Mouse (Mus musculus) ES-Bruce4 (cell line): ENCODE measurements around the gene Top2b. TPM values are rescaled to one million over a fixed set of nuclear protein-coding genes. Genes with fewer than 3 reads are reported as not detected.

Experiments used
- H3K27ac ChIP-seq: 2 replicates; pipeline ENCODE4 v1.5.1; 2012; ENCODE audit warnings: low read length, inconsistent platforms; ENCODE audit not compliant: insufficient read depth
- H3K27me3 ChIP-seq: 2 replicates; pipeline ENCODE4 v1.6.1; 2012; ENCODE audit warnings: mild to moderate bottlenecking, low read length, inconsistent platforms; ENCODE audit not compliant: control insufficient read depth, poor library complexity, insufficient read depth, severe bottlenecking
- H3K36me3 ChIP-seq: 2 replicates; pipeline ENCODE4 v1.6.1; 2012; ENCODE audit warnings: inconsistent platforms, mild to moderate bottlenecking, low read length, moderate library complexity; ENCODE audit not compliant: control insufficient read depth, poor library complexity, insufficient read depth, severe bottlenecking
- H3K4me1 ChIP-seq: one replicate; pipeline ENCODE4 v1.8.1; 2011; ENCODE audit warnings: low read length; ENCODE audit not compliant: control insufficient read depth, insufficient read depth
- H3K4me3 ChIP-seq: 2 replicates; pipeline ENCODE4 v1.5.1; 2011; ENCODE audit warnings: low read depth, mild to moderate bottlenecking, low read length
- H3K9ac ChIP-seq: 2 replicates; pipeline ENCODE4 v1.6.1; 2012; ENCODE audit warnings: low read depth, mild to moderate bottlenecking, inconsistent platforms; ENCODE audit not compliant: poor library complexity, severe bottlenecking
- H3K9me3 ChIP-seq: replicated peaks from 2 replicates; pipeline ENCODE4 v1.6.1; 2012; ENCODE audit warnings: mild to moderate bottlenecking, low read length, inconsistent platforms; ENCODE audit not compliant: control insufficient read depth, poor library complexity, insufficient read depth, severe bottlenecking
- CTCF ChIP-seq: IDR thresholded peaks from one replicate; pipeline ENCODE4 v1.8.1; 2011; ENCODE audit warnings: low read depth, low read length
- EP300 ChIP-seq: IDR thresholded peaks from 2 replicates; pipeline ENCODE4 v1.6.1; 2011; ENCODE audit warnings: low read depth, low read length; ENCODE audit not compliant: insufficient read depth
- POLR2A ChIP-seq: IDR thresholded peaks from one replicate; pipeline ENCODE4 v1.8.1; 2011; ENCODE audit warnings: low read length; ENCODE audit not compliant: insufficient read depth
- polyA plus RNA-seq: library from polyadenylated mRNA; stranded (reverse); fragments of >200 nt; gene quantifications from 2 replicates; pipeline ENCODE4 v1.2.4, GENCODE M21; 2011; ENCODE audit warnings: low read depth; ENCODE audit not compliant: missing spikeins, insufficient read depth, insufficient read length

Gene Top2b
- 112 and 122 TPM in 2 replicates for polyA plus RNA-seq

DNA sequence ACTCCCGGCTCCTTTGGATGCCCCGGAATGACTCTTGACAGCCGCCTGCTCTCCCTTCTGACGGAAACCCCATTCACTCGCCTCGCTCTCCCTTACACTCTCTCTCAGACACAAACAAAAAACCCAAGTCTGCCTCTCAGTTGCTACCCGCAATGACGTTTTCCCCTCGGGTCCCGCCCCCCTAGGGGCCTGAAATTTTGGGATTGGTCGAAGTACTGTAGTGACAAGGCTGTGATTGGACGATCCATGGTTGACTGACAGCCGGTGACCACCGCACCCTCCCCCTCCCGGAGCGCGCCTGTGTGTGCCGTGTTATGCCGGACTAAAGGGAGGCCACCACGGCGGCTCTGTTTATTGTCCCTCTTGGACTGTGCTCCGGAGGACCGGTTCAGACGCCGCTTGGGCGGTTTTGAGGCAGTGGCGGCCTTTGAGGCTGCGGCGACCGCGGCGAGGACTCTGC lies at the start of gene Top2b:
Top2b (plus strand) TSS at position 302 of the 460 bp plus-strand sequence.
- Histone ChIP-seq H3K27me3 (no peaks in the 10 kb centered on the region), H3K9ac (peak within 1 kb of the TSS; percentile 76), H3K4me3 (peak within 1 kb of the TSS; percentile 95), H3K4me1 (no peaks in the 10 kb centered on the region), H3K27ac (no peak within 1 kb of the TSS), H3K9me3 (no peaks in the 10 kb centered on the region), H3K36me3 (no peaks in the 10 kb centered on the region)
- TF ChIP-seq EP300, result no peak
- no peak for TF ChIP-seq POLR2A
- no peak for TF ChIP-seq CTCF

DNA sequence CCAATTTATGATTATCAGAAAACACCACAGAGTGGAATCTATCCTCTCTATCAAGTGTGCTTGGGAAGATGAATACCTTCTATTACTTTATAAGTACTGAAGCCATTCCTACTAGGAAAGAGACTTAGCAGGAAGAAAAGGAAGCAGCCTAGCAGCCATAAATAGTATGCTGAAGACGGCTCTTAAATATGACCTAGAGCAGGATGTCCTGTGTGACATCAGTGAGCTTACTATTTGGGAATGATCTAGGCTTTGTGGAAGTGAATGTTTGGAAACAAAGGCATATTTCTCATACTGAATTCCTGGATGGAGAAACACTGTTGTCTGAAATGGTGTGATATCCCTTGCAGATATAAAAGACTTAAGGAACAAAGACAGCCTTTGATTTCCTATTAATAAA lies 48.3 kb upstream of the Top2b start:
- H3K9ac ChIP-seq, result no peak overlapping the region
- TF ChIP-seq POLR2A, result no peak
- no peak for TF ChIP-seq CTCF
- TF ChIP-seq EP300, result no peak

DNA sequence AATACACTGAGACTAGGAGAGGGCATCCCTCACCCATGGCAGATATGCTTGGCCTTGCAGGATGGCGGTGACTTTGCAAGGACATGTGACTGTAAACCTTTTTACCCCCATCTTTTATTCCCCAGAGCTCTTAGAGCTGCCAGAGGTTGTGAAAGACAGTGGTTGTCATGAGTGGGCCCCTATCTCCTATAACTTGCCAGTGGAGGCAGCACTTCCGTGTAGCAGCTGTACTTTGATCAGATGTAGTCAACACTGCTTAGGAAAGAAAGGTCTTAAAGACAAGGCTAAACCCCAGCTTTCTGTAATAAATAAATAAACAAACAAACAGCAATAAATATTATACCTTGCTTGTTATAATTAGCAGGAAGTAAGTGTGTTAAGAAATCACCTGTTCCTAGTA lies 45.2 kb upstream of the Top2b start:
- no peak overlapping the region for H3K4me3 ChIP-seq
- no peaks in the 10 kb centered on the region for H3K9me3 ChIP-seq
- H3K4me1 ChIP-seq, result no peaks in the 10 kb centered on the region
- H3K36me3 ChIP-seq, result no peaks in the 10 kb centered on the region
- H3K27ac ChIP-seq, result no peak overlapping the region
- no peak overlapping the region for H3K9ac ChIP-seq
- TF ChIP-seq EP300 (no peak), POLR2A (no peak), CTCF (no peak)
- no peaks in the 10 kb centered on the region for H3K27me3 ChIP-seq

More for the DNA sequence above, 48.3 kb upstream of the Top2b start:
- no peak overlapping the region for H3K27ac ChIP-seq
- no peaks in the 10 kb centered on the region for H3K27me3 ChIP-seq
- no peaks in the 10 kb centered on the region for H3K9me3 ChIP-seq
- no peaks in the 10 kb centered on the region for H3K4me1 ChIP-seq
- H3K4me3 ChIP-seq, result no peak overlapping the region
- H3K36me3 ChIP-seq, result no peaks in the 10 kb centered on the region

DNA sequence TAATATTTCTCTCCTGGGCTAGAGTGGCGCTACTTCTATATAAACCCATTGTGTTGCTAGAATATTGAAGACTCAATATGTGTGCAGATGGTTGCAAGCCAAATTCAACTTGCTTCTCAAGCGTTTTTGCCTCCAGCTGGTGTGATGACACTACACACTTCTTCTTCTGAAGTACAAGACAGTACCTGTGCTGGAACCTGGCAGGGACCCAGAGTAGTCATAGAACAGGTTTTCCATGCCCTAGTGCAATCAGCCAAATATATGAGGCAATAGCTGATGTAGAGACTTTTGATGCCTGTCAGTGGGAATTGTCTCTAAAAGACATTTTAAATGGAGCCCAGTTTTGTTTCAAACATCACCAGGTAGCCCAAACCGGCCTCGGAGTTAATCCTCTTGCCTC lies 40.6 kb upstream of the Top2b start:
- Histone ChIP-seq H3K36me3 (no peaks in the 10 kb centered on the region), H3K4me1 (no peaks in the 10 kb centered on the region), H3K9me3 (no peaks in the 10 kb centered on the region), H3K27me3 (no peaks in the 10 kb centered on the region), H3K9ac (no peak overlapping the region), H3K27ac (no peak overlapping the region), H3K4me3 (no peak overlapping the region)
- TF ChIP-seq POLR2A, result no peak
- TF ChIP-seq EP300, result no peak

DNA sequence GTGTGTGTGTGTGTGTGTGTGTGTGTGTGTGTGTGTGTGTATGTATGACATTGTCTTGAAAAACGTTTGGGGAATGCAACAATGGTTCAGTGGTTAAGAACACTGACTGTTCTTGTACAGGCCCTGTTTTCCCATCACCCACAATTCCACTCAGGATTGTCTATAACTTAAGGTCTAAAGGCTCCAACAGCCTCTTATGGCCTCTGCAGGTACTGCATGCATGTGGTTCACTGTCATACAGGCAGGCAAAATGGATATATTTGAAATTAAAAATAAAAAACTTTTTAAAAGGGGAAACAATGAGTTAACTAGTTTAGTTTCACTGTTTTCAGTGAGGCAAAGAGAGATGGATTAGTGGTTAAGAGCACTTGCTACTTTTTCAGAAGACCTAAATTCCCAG lies 39.8 kb upstream of the Top2b start:
- Histone ChIP-seq H3K9ac (no peak overlapping the region), H3K36me3 (no peaks in the 10 kb centered on the region), H3K4me3 (no peak overlapping the region), H3K4me1 (no peaks in the 10 kb centered on the region), H3K27ac (no peak overlapping the region), H3K9me3 (no peaks in the 10 kb centered on the region), H3K27me3 (no peaks in the 10 kb centered on the region)
- TF ChIP-seq EP300 (no peak), CTCF (no peak), POLR2A (no peak)

DNA sequence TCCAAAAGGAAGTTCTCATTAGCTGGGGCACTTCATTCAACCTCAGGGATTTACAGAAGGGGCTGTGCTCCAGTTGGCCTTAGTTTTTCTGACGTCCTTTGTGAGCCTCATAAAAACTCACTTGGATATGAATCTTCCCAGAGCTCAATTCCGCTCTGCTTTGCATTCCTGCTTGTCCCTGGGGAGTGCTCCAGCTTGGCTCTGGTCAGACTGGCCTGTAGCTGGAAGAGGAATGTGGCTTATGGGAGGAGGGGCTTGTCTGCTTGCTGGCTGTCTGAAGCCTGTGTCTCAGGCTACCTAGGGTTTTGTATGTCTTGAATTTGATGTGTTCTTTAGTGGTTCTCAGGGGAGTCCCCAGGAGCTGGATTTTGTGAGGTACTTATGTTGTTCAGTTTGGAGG lies 36.4 kb upstream of the Top2b start:
- H3K4me1 ChIP-seq, result no peaks in the 10 kb centered on the region
- H3K9ac ChIP-seq, result no peak overlapping the region
- TF ChIP-seq EP300 (no peak), CTCF (no peak), POLR2A (no peak)

More for the DNA sequence above, 36.4 kb upstream of the Top2b start:
- Histone ChIP-seq H3K27me3 (no peaks in the 10 kb centered on the region), H3K36me3 (no peaks in the 10 kb centered on the region), H3K9me3 (no peaks in the 10 kb centered on the region), H3K4me3 (no peak overlapping the region), H3K27ac (no peak overlapping the region)
